Mouse (Mus musculus) cerebellum, adult 2 months (tissue): ENCODE measurements around the gene Zc3h6.

Source experiments
- CTCF ChIP-seq: fragments of 200-500 bp; IDR thresholded peaks from 2 replicates; pipeline ENCODE4 v1.5.1; 2011; ENCODE audit warnings: low read depth, mild to moderate bottlenecking, control low read depth, low read length, moderate library complexity, borderline replicate concordance; ENCODE audit not compliant: insufficient read depth
- POLR2A ChIP-seq: fragments of 200-500 bp; IDR thresholded peaks from 2 replicates; pipeline ENCODE4 v1.6.1; 2011; ENCODE audit warnings: low read length, control low read depth, borderline replicate concordance; ENCODE audit not compliant: insufficient read depth

DNA sequence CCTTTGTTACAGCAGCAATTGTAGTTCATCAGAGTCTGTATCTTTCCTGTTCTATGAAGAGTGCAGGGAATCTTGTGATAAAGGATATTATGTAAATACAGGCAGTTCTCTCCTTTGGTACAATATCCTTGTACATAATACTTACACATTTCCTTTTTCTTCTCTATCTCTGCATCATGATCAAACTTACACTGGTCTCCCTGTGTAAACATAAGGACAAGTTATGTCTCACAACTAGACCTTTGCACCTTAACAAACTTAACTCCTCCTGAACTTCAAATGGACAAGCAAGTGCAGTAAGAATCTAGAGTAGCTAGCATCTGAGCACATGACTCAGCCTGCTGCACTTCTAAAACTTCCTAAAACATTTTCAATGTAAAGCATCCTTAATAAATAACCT, 36.5 kb upstream of the Zc3h6 start:
- TF ChIP-seq CTCF, result no peak
- no peak for TF ChIP-seq POLR2A
